ENCODE assay signal across 8 mouse cellular contexts in genomic region chr11:69766126-69766609, GRCm38 (mm10). TPM values are rescaled to one million over a fixed set of nuclear protein-coding genes. Genes with fewer than 3 reads are reported as not detected.
DNase-seq lines count a peak whose midpoint lies in the region; ATAC-seq and TF ChIP-seq lines count a peak whose summit lies in the region.

No protein-coding gene starts in this region.

- no peaks in the 10 kb centered on the region for H3K9me3 ChIP-seq in hindbrain, embryonic 15.5 days

- peak overlapping the region; percentile 97 for H3K9ac ChIP-seq in hindbrain, embryonic 15.5 days

- DNase-seq in NIH3T3 (ENCODE audit: low read depth), result peak; percentile 78
- DNase-seq in cerebellum, postnatal 14 days, result peak; percentile 81 to 83
- DNase-seq in gastrocnemius, adult 18-20 months (ENCODE audit: low spot score), result peak; percentile 66
- peak; percentile 76 to 77 for DNase-seq in left cerebral cortex, adult 2 months (ENCODE audit: extremely low spot score in 1 of 2, low spot score in 2 of 2)
- DNase-seq in retina, postnatal 7 days (ENCODE audit: low read depth, low spot score), result peak; percentile 49
- peak; percentile 75 for DNase-seq in urinary bladder, adult 2 months (ENCODE audit: low spot score)

- H3K36me3 ChIP-seq in hindbrain, embryonic 15.5 days, result no peaks in the 10 kb centered on the region
- H3K36me3 ChIP-seq in macrophage (ENCODE audit: inconsistent target), result no peaks in the 10 kb centered on the region

- peak overlapping the region; percentile 86 for H3K4me2 ChIP-seq in hindbrain, embryonic 15.5 days

- WGBS in hindbrain, embryonic 15.5 days, result under 1% methylated on average over 31 of the region's 37 CpGs
- 1% methylated on average over 36 of the region's 37 CpGs for WGBS in macrophage (ENCODE audit: missing documents)

- peaks cover 46% of the 10 kb centered on the region for H3K79me2 ChIP-seq in macrophage (ENCODE audit: inconsistent target)

- H3K27ac ChIP-seq in hindbrain, embryonic 15.5 days (replicated peaks), result peak overlapping the region; percentile 93
- peak overlapping the region; percentile 99 for H3K27ac ChIP-seq in left cerebral cortex, adult 2 months
- H3K27ac ChIP-seq in macrophage, result no peak overlapping the region

- ATAC-seq in hindbrain, embryonic 15.5 days (ENCODE audit: low FRiP score, low read depth), result peak; percentile 88

- H3K27me3 ChIP-seq in hindbrain, embryonic 15.5 days, result no peaks in the 10 kb centered on the region

- peak overlapping the region; percentile 94 for H3K4me3 ChIP-seq in hindbrain, embryonic 15.5 days
- H3K4me3 ChIP-seq in left cerebral cortex, adult 2 months, result peak overlapping the region; percentile 99
- peak overlapping the region; percentile 53 for H3K4me3 ChIP-seq in macrophage (ENCODE audit: inconsistent target)

- TF ChIP-seq CTCF in left cerebral cortex, adult 2 months (IDR thresholded peaks at IDR 0.05), result no peak

- peaks cover 24% of the 10 kb centered on the region for H3K4me1 ChIP-seq in hindbrain, embryonic 15.5 days (replicated peaks)

- intact Hi-C loops in left cerebral cortex, adult 2 months (cut with DNase I), result loop anchor here (2.0 kb wide), 2 partner anchors 37 to 69 kb away; no protein-coding TSS in a partner anchor

RNA-seq across cellular contexts. Expression of gene Zbtb4, which starts 0.5 kb away (rescaled TPM):
- 10 to 100 TPM; 37.1 to 37.5 TPM for total RNA-seq in gastrocnemius, adult 18-20 months (2021)
- polyA plus RNA-seq in hindbrain, embryonic 15.5 days (2015; fragmentation: Nextera tagmentation; extraction: Ambion mirVana), result 5.2 and 5.3 TPM in 2 replicates
- 100 to 1,000 TPM; 134 to 167 TPM for total RNA-seq in left cerebral cortex, adult 2 months (2021)
- 10 to 100 TPM in 21 of 26 experiments, 1 to 10 TPM in 5; 6.7 to 40.7 (median 21.4) TPM for total RNA-seq in macrophage (2018; cell fraction: chromatin; rRNA removed)
- 10 to 100 TPM in 25 of 26 experiments, 1 to 10 TPM in 1; 8.5 to 18.3 (median 13.5) TPM for total RNA-seq in macrophage (2018; cell fraction: cytosol; rRNA removed)
- total RNA-seq in macrophage (2018; cell fraction: nucleus; rRNA removed), result 10 to 100 TPM in 22 of 26 experiments, 1 to 10 TPM in 4; 6.5 to 34.8 (median 18.1) TPM
- polyA plus RNA-seq in macrophage (2018), result 11.6 to 17.8 TPM (median 12.0 TPM) in 3 replicates
- polyA plus RNA-seq in urinary bladder, adult 2 months (2012; rRNA removed), result 35.6 and 46.1 TPM in 2 replicates

RNA-seq across cellular contexts. Expression of gene Slc35g3, which starts 4.4 kb away (rescaled TPM):
- not detected for total RNA-seq in gastrocnemius, adult 18-20 months (2021)
- polyA plus RNA-seq in hindbrain, embryonic 15.5 days (2015; fragmentation: Nextera tagmentation; extraction: Ambion mirVana), result 0.51 and 0.66 TPM in 2 replicates
- total RNA-seq in left cerebral cortex, adult 2 months (2021), result not detected
- total RNA-seq in macrophage (2018; cell fraction: chromatin; rRNA removed), result not detected
- not detected for total RNA-seq in macrophage (2018; cell fraction: cytosol; rRNA removed)
- total RNA-seq in macrophage (2018; cell fraction: nucleus; rRNA removed), result not detected
- not detected in 3 replicates for polyA plus RNA-seq in macrophage (2018)
- 0.07 TPM in 1 of 2 replicates, not detected in the other for polyA plus RNA-seq in urinary bladder, adult 2 months (2012; rRNA removed)

RNA-seq across cellular contexts. Expression of gene Polr2a, which starts 7.7 kb away (rescaled TPM):
- total RNA-seq in gastrocnemius, adult 18-20 months (2021), result 10 to 100 TPM; 33.0 to 33.9 TPM
- 15.6 and 16.6 TPM in 2 replicates for polyA plus RNA-seq in hindbrain, embryonic 15.5 days (2015; fragmentation: Nextera tagmentation; extraction: Ambion mirVana)
- 10 to 100 TPM; 55.1 to 56.6 TPM for total RNA-seq in left cerebral cortex, adult 2 months (2021)
- 100 to 1,000 TPM in 17 of 26 experiments, 10 to 100 TPM in 9; 44.9 to 203 (median 109) TPM for total RNA-seq in macrophage (2018; cell fraction: chromatin; rRNA removed)
- total RNA-seq in macrophage (2018; cell fraction: cytosol; rRNA removed), result 100 to 1,000 TPM in 13 of 26 experiments, 10 to 100 TPM in 13; 62.8 to 142 (median 98.7) TPM
- 100 to 1,000 TPM in 20 of 26 experiments, 10 to 100 TPM in 6; 55.8 to 150 (median 113) TPM for total RNA-seq in macrophage (2018; cell fraction: nucleus; rRNA removed)
- polyA plus RNA-seq in macrophage (2018), result 63.4 to 133 TPM (median 79.6 TPM) in 3 replicates
- 9.4 and 24.4 TPM in 2 replicates for polyA plus RNA-seq in urinary bladder, adult 2 months (2012; rRNA removed)

RNA-seq across cellular contexts. Expression of gene Chrnb1, which starts 29.6 kb away (rescaled TPM):
- 10 to 100 TPM; 30.6 to 31.2 TPM for total RNA-seq in gastrocnemius, adult 18-20 months (2021)
- polyA plus RNA-seq in hindbrain, embryonic 15.5 days (2015; fragmentation: Nextera tagmentation; extraction: Ambion mirVana), result 1.2 and 2.2 TPM in 2 replicates
- total RNA-seq in left cerebral cortex, adult 2 months (2021), result 1 to 10 TPM; 1.0 to 1.4 TPM
- under 1 TPM in 6 of 26 experiments, not detected in 20; 0.41 to 0.78 (median 0.60) TPM for total RNA-seq in macrophage (2018; cell fraction: chromatin; rRNA removed)
- total RNA-seq in macrophage (2018; cell fraction: cytosol; rRNA removed), result under 1 TPM in 14 of 26 experiments, not detected in 12; 0.06 to 0.18 (median 0.09) TPM
- total RNA-seq in macrophage (2018; cell fraction: nucleus; rRNA removed), result under 1 TPM in 9 of 26 experiments, not detected in 17; 0.22 to 0.94 (median 0.28) TPM
- not detected in 3 replicates for polyA plus RNA-seq in macrophage (2018)
- polyA plus RNA-seq in urinary bladder, adult 2 months (2012; rRNA removed), result 15.6 and 25.0 TPM in 2 replicates

RNA-seq across cellular contexts. Expression of gene Fgf11, which starts 35.5 kb away (rescaled TPM):
- 1 to 10 TPM; 3.5 to 4.0 TPM for total RNA-seq in gastrocnemius, adult 18-20 months (2021)
- 5.7 and 7.1 TPM in 2 replicates for polyA plus RNA-seq in hindbrain, embryonic 15.5 days (2015; fragmentation: Nextera tagmentation; extraction: Ambion mirVana)
- 10 to 100 TPM; 15.9 to 19.8 TPM for total RNA-seq in left cerebral cortex, adult 2 months (2021)
- 1 to 10 TPM in 12 of 26 experiments, under 1 TPM in 8, not detected in 6; 0.22 to 2.7 (median 1.1) TPM for total RNA-seq in macrophage (2018; cell fraction: chromatin; rRNA removed)
- total RNA-seq in macrophage (2018; cell fraction: cytosol; rRNA removed), result 1 to 10 TPM in 10 of 26 experiments, under 1 TPM in 16; 0.30 to 1.5 (median 0.81) TPM
- total RNA-seq in macrophage (2018; cell fraction: nucleus; rRNA removed), result 1 to 10 TPM in 11 of 26 experiments, under 1 TPM in 14, not detected in 1; 0.24 to 7.0 (median 0.85) TPM
- polyA plus RNA-seq in macrophage (2018), result 0.69 to 2.7 TPM (median 2.3 TPM) in 3 replicates
- polyA plus RNA-seq in urinary bladder, adult 2 months (2012; rRNA removed), result 6.3 and 7.2 TPM in 2 replicates
